Mouse (Mus musculus) small intestine, adult 2 months (tissue): Measurements from ENCODE around the gene Cemip. TPM values are rescaled to one million over a fixed set of nuclear protein-coding genes. Genes with fewer than 3 reads are reported as not detected.

ENCODE experiments used
- H3K27ac ChIP-seq: fragments of 200-500 bp; 2 replicates; pipeline ENCODE4 v1.5.1; 2012; ENCODE audit warnings: low read depth, low read length, control low read depth, inconsistent platforms; ENCODE audit not compliant: insufficient read depth
- H3K27me3 ChIP-seq: fragments of 200-500 bp; 2 replicates; pipeline ENCODE4 v1.6.1; 2012; ENCODE audit warnings: mild to moderate bottlenecking, moderate library complexity, low read length, inconsistent platforms; ENCODE audit not compliant: control insufficient read depth, insufficient read depth
- H3K36me3 ChIP-seq: fragments of 200-500 bp; 2 replicates; pipeline ENCODE4 v1.6.1; 2012; ENCODE audit warnings: mild to moderate bottlenecking, low read length, control low read depth, inconsistent platforms; ENCODE audit not compliant: control insufficient read depth, insufficient read depth
- H3K4me1 ChIP-seq: fragments of 200-500 bp; 2 replicates; pipeline ENCODE4 v1.6.1; 2012; ENCODE audit warnings: low read length, inconsistent platforms, mixed read lengths; ENCODE audit not compliant: control insufficient read depth, insufficient read depth, insufficient read length
- H3K4me3 ChIP-seq: fragments of 200-500 bp; 2 replicates; pipeline ENCODE4 v1.5.1; 2012; ENCODE audit warnings: low read depth, mild to moderate bottlenecking, control low read depth, inconsistent platforms, low read length, moderate library complexity
- CTCF ChIP-seq: fragments of 200-500 bp; IDR thresholded peaks from 2 replicates; pipeline ENCODE4 v1.5.1; 2012; ENCODE audit warnings: low read depth, mild to moderate bottlenecking, control low read depth, inconsistent platforms, low read length, moderate library complexity, mixed read lengths; ENCODE audit not compliant: insufficient replicate concordance, insufficient read length; ENCODE audit errors: extremely low read depth
- POLR2A ChIP-seq: fragments of 200-500 bp; IDR thresholded peaks from 2 replicates; pipeline ENCODE4 v1.6.1; 2012; ENCODE audit warnings: low read depth, mild to moderate bottlenecking, control low read depth, inconsistent platforms, low read length, moderate library complexity
- WGBS: fragments of 180-500 bp; shearing (Covaris S2); methylation state at CpG from one replicate; pipeline ENCODE4 v1.1.7; 2018; 5-methylcytosine and 5-hydroxymethylcytosine counted together
- polyA plus RNA-seq: library from polyadenylated mRNA; depleted of rRNA; stranded (reverse); fragments of >200 nt; gene quantifications from 2 replicates; pipeline ENCODE4 v1.2.3, GENCODE M21; 2012

Cemip gene
- polyA plus RNA-seq, 1 experiment, result 0.27 TPM

GRCm38 (mm10) chr7:84120142-84120760 lies 33.9 kb upstream of the Cemip start:
- Histone ChIP-seq H3K4me3 (no peak overlapping the region), H3K4me1 (peaks cover 58% of the 10 kb centered on the region), H3K36me3 (0 out of 2 replicates have a peak, but pooled peaks cover 4% of the 10 kb centered on the region), H3K27me3 (no peaks in the 10 kb centered on the region), H3K27ac (peak overlapping the region; percentile 97)
- TF ChIP-seq POLR2A, result no peak
- TF ChIP-seq CTCF, result no peak
- WGBS, result 24% methylated on average over 5 of the region's 5 CpGs

DNA sequence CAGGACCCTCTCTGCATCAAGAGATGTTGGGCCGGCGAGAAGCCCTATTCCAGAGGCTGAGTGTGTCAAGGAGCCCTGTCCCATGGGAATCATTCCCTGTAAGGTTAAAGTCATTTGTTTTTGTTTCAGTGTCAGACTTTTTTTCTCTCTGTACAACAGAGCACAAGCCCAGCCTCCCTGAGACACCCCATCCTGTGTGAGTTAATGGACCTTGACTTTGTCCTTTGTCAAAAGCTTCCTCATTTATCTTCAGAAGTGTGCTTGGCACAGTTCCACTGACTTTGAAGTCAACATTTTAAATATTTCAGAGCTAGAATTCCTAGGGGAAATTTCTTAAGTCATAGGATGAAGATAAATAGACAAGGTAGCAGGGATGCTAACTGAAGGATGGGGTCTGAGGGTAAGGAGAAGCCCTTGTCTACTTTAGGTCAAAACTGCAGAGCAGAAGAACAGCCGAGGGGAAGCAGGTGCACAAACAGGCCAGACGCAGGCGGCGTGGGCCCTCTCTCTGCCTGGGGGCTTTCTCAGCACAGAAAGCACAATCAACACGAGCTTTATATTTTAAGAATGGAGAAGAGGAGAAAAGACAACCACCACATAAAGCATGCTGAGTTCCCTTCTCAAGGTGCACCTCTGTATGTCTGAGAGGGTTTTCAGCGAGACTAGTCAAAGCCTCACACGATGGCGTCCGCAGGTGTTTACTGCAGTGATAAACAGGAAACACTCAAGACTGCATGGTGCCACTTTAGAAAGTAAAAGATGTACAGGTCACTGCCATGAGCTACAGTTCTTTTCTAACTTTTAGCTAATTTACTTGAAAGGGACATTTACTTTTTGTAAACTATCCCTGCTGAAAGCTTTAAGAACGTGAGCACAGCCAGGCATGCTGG lies 33.2 kb upstream of the Cemip start:
- Histone ChIP-seq H3K27ac (peak overlapping the region; percentile 97), H3K27me3 (no peaks in the 10 kb centered on the region), H3K4me3 (no peak overlapping the region), H3K36me3 (peaks cover 7% of the 10 kb centered on the region; the same call in 1 of the 2 replicates), H3K4me1 (peaks cover 57% of the 10 kb centered on the region)
- WGBS, result 36% methylated on average over 12 of the region's 12 CpGs
- no peak for TF ChIP-seq POLR2A
- no peak for TF ChIP-seq CTCF

GRCm38 (mm10) chr7:84117543-84118122 lies 31.3 kb upstream of the Cemip start:
- Histone ChIP-seq H3K4me1 (peaks cover 44% of the 10 kb centered on the region), H3K36me3 (peaks cover 17% of the 10 kb centered on the region), H3K4me3 (no peak overlapping the region), H3K27ac (peak overlapping the region; percentile 97), H3K27me3 (no peaks in the 10 kb centered on the region)
- TF ChIP-seq CTCF (no peak), POLR2A (no peak)
- WGBS, result 24% methylated on average over 6 of the region's 6 CpGs

DNA sequence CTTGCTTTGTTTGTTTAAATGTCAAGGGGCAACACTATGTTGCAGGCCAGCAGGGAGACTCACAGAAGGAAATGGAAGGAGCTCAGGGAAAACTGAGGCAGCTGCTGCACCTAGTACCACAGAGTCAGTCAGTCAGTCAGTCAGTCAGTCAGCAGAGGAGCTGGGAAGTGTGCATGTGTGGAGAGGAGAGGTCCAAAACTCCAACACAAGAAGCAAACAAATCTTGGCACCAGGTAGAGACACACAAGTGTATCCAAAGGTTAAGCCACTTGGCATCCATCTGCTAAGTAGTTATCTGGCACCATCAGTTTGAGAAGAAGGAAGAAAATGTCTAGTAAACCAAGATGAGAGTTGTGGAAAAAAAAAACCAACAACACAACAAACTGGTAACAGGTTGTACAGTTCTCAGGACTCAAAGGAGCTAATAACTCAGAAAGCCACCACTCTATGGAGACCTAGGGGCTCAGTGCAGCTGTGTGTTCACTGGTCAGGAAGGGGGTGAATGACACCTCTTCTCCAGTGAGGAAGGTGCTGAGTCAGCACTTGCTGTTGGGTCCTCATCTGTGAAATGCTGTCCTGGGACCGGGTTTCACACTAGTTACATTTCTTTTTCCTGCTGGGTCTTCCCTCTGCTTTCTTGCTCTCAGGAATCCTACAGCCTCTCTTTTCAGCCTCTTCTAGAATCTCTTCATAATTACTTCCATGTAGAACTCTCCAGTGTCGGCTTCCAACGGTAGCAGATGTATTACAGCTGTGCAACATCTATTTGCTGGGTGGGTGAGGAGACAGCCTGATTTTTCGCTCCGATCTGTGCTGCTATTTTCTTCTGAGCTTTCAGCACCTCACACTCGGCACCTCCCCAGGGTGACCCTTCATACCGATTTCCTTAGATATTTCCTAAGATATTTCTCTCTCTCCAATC lies 30.6 kb upstream of the Cemip start:
- Histone ChIP-seq H3K27ac (peak overlapping the region; percentile 80), H3K4me3 (no peak overlapping the region), H3K36me3 (peaks cover 17% of the 10 kb centered on the region), H3K4me1 (peaks cover 43% of the 10 kb centered on the region), H3K27me3 (no peaks in the 10 kb centered on the region)
- WGBS, result 57% methylated on average over 7 of the region's 7 CpGs
- TF ChIP-seq CTCF, result no peak
- no peak for TF ChIP-seq POLR2A

GRCm38 (mm10) chr7:84115385-84115784 lies 29.1 kb upstream of the Cemip start:
- Histone ChIP-seq H3K27ac (no peak overlapping the region), H3K4me3 (no peak overlapping the region), H3K4me1 (peaks cover 44% of the 10 kb centered on the region), H3K36me3 (peaks cover 26% of the 10 kb centered on the region), H3K27me3 (no peaks in the 10 kb centered on the region)
- TF ChIP-seq POLR2A (no peak), CTCF (no peak)
- WGBS, result 53% methylated on average over 2 of the region's 2 CpGs

- H3K36me3 ChIP-seq, result peaks cover 31% of the 10 kb centered on the region
- peaks cover 40% of the 10 kb centered on the region for H3K4me1 ChIP-seq
- 83% methylated on average over 3 of the region's 3 CpGs for WGBS
- TF ChIP-seq POLR2A, result no peak
- TF ChIP-seq CTCF, result no peak
- no peak overlapping the region for H3K4me3 ChIP-seq
- H3K27ac ChIP-seq, result no peak overlapping the region
- H3K27me3 ChIP-seq, result no peaks in the 10 kb centered on the region
Observed at GRCm38 (mm10) chr7:84114775-84115174, 28.5 kb upstream of the Cemip start.
